Mouse (Mus musculus) 416B (cell line): ENCODE measurements around the gene Utp6.
"Not testable (repeated sequence)": the region's sequence is repeated elsewhere in the genome, so short reads cannot be mapped to it uniquely, and the experiment has no call there.

ENCODE experiments used
- DNase-seq: peaks from one replicate; pipeline ENCODE4 v3.0.0; 2011; ENCODE audit warnings: low read depth

Utp6 gene

DNA sequence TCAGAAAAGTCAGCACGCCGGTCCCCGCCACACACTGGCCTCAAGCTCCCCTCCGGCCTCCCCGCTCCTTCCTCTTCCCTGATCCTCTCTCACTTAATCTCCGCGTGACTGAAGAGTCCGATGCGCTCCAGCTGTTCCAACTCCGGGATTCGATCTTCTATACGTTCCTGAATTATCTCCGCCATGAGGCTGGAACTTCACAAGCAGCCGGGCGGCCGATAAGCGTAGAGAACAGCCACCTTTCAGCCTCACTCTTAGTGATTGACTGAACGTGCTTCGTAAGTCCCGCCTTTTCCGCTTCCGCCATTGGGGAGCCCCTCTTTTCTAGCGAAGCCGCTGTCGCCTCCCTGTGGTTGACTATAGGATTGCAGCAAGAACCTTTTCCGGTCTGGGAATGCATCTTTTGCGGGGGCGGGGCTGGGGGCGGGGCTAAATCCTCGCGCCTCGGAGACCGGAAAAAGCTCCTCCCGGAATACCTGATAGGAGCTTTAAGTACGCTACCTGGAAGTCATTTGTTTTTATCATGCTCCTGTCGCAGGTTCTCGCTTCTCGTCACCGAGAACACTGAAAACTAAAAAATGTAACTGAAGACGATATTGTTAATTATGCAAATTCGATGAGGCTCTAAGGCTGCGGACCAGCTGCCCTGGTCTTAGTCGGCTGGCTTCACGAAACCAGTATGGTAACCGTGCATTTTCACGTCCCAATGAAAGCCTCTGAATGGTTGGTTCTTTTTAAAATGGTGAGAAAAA is at the start of gene Utp6:
Utp6 (minus strand) TSS at position 266 of the 752 bp plus-strand sequence.
- peak; percentile 99 for DNase-seq

DNA sequence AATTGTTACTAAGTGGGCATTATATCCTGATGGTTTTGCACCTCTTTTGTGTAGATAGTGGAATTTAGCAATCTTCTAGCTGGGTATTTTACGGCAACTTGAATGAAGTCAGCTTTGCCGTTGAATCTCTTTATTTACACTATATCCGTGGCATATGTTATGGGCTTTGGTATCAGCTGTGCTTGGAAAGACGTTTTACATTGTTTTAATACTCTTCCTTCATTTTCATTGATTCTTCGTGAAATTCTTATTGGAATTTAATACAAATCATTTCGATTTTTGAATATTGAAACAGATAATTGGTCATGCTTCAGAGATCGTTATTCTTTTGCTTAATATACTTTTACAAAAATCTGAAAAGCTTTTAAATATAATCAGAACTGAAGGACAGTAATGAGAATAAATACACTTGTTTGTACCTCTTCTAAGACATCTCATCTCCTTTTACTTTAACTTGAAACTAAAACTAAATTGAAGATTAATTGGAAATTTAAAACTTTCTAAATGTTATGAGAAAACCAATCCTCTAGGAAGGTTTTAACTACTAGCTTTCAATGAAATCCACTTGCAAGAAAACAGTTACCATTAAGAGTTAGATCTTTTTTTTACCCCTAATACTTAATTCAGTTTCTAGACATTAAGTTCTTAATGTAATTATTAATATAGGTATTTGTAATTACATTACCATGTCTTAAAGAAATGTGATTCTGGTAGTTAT is 32.2 kb upstream of the Utp6 start:
- peak; percentile 29 for DNase-seq

GRCm38 (mm10) chr11:79993356-79994270 is 31.4 kb upstream of the Utp6 start:
- DNase-seq, result peak; percentile 56

DNA sequence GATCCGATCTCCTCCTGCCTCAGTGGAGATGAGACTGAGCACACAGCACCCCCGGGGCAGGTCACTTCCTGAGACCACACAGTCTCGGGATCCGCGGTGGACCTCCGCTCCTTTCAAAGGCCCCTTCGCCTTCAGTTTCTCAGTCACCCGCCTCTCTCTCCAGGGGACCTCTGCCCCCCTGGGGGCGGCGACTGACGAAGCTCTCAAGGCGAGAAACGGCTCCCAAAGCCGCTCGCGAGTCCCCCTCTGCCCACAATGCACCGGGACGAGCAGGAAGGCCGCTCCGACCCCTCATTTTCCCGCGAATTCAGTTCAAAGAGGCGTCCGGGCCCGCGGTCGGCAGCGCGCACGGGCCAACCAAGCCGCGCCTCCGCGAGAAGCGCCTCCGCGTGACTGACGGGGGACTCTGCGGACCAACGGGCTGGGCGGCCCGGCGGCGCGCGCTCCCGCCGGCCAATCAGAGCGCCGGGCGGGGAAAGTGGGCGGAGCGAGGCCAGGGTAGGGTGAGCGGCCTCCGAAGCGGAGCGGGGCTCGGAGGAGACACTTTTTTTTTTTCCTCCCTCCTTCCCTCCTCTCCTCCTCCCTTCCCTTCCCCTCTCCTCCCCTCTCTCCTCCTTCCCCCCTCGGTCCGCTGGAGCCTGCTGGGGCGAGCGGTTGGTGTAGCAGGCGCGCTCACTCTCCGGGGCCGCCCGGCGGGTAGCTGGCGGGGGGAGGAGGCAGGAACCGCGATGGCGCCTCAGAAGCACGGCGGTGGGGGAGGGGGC is 30.6 kb upstream of the Utp6 start, which contains the start of gene Suz12:
Suz12 (plus strand) TSS at position 515 of the 764 bp plus-strand sequence.
- peak; percentile 97 for DNase-seq

- no peak for DNase-seq
These were observed 29.9 kb upstream of the Utp6 start for GRCm38 (mm10) chr11:79992035-79992591.

GRCm38 (mm10) chr11:79991600-79991999 is 29.4 kb upstream of the Utp6 start:
- no peak for DNase-seq

- no peak for DNase-seq
These were observed 27.9 kb upstream of the Utp6 start for GRCm38 (mm10) chr11:79990120-79990519.

DNA sequence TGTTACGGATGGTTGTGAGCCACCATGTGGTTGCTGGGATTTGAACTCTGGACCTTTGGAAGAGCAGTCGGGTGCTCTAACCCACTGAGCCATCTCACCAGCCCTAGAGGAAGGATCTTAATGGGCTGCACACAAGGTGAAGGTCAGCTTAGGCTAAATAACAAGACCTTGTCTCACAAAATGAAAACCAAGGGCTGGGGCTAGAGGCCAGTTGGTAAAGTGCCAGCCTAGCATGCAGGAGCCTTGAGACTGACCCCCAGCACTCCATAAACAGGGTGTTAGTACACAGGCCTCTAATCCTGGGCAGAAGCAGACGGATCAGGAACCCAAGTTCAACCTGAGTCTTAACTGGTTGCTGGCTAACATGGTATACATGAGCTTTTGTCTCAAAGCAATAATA is 25.7 kb upstream of the Utp6 start:
- no peak for DNase-seq

GRCm38 (mm10) chr11:79986886-79987285 is 24.7 kb upstream of the Utp6 start:
- DNase-seq, result no peak

DNA sequence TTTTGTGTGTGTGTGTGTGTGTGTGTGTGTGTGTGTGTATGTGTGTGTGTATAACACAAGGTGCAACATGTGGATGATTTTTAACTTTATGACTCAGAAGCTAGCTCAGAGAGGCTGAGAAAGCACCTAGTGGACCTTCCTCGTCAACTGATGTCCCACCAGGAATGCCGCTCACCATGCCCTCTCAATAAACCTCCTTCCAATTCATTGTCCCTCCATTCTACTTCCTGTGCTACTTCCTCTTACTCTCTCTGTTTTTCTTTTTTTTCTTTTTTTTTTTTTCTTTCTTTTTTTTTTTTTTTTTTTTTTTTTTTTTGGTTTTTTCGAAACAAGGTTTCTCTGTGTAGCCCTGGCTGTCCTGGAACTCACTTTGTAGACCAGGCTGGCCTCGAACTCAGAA is 15.6 kb upstream of the Utp6 start:
- not testable (repeated sequence) for DNase-seq

DNA sequence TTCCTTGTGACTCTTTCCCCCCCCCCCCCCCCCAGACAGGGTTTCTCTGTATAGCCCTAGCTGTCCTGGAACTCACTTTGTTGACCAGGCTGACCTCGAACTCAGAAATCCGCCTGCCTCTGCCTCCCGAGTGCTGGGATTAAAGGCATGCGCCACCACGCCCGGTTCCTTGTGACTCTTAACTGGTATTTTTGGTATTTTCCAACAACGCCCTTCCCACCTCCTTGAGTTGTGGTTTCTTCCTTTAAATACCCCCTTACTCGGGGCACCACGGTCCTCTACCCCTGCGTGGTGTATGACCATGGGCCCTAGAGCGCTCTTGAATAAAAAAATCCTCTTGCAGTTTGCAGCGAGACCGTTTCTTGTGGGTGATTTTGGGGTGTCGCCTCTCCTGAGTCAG is 14.9 kb upstream of the Utp6 start:
- not testable (repeated sequence) for DNase-seq

- DNase-seq, result not testable (repeated sequence)
These were observed 14.5 kb upstream of the Utp6 start for GRCm38 (mm10) chr11:79976645-79977044.

DNA sequence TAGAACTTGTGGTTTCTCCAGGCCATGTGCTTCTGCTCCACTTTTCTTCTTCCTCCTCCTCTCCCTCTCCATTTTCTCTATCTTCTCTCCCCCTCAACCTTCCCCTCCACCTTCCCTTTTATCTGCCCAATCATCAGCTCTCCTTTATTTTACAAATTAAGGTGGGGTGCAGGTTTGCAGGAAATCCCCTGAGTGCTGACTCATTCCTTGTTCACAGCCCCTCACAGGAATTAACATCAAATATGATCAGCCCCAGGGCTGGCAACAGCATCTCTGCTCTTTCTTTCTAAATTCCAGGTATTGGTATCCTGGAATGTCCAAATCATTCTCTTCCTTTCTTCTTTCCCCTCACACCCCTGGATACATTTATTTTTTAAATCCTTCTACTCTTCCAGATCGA is 14.0 kb upstream of the Utp6 start:
- DNase-seq, result no peak

DNA sequence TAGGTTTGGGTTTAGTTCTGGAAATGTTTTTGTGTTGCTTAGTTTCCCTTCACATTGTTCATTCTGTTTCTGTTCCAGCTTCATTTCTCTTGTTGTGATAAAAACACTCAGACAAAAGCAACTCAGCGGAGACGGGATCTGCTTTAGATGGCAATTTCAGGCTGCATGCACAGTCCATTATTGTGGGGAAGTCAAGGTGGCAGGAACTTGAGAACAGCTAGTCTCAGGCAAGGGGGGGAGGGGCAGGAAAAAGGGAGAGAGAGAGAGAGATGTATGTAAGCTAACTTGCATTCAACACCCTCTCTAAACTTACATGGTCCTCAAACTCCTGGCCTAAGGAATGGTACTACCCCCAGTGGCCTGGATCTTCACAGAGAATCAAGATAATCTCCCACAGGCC is 13.2 kb upstream of the Utp6 start:
- DNase-seq, result no peak

DNA sequence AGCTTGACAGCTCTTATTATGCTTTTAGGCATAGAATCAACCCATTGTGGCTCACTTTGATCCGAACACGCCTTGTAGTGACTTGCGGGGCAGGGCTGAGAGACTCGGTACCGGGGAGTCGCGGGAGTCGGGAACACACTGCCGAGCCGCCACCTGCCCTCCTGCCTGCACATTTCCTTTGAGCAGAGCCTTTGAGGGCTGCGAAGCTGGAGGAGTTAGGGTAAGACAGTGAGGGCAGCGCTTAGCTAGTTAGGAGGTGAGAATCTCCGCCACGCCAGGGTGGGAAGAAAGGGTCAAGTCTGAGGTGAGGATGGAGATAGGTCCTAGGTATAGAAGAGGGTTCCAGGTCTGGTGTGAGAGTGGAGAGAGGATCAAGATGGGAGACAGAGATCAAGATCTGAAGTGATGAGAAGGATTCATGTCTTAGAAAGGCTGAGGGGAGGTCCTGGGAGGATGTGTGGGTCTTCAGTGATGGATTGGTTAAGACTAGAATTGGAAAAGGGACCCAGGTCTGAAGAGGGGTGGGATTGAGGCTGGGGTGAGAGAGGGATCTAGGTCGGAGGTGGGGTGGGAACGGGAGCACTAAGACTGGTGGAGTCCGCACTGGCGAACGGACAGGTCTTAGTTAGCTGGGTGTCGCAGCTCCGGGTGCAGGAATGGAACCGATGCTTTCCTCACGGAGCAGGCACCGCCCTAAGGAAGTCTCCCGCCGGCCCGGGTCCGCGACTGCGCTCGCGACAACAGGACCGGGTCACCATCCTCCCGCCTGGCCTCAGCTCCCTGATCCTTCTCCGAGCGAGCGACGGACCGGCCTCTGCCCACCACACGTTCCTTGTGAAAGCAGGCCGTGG is 11.7 kb upstream of the Utp6 start:
- no peak for DNase-seq

DNA sequence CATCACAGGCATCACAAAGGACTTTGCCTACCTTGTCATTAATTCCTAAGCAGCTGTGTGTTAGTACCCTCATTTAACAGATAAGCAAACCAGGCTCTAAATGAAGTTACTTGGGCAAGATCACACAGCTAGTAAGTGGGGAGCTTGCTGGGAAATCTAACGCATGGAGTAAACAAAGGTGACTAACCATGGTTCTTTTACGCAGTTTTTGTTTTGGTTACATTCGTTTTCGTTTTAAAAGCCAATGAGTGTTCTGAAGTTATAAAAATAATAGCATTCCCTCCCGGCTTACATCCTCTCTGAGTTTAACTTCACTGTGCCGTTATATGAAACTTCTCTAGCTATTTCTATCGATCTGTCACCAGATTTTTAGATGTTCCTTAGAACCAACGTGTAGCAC is 10.9 kb upstream of the Utp6 start:
- no peak for DNase-seq

DNA sequence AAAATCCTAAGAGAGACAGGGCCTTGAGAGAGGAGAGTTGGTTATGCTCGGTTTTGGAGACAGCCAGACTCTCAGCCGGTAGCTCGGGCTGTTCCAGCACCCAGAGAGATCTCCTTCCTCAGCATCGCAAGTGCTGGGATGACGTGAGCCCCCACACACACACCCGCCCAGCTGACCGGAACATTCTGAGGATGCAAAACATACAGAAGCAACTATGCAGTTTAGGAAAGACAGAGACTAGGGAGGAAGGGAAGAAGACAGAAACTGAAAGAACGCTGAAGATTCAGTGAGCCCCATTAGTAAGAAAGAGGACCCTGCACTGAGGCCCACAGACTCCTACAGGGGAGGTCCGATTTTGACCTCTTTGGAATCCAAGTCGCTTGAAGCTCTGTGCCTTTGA is 5.6 kb upstream of the Utp6 start:
- no peak for DNase-seq

- DNase-seq, result no peak
These were observed 3.7 kb upstream of the Utp6 start for GRCm38 (mm10) chr11:79965896-79966295.

DNA sequence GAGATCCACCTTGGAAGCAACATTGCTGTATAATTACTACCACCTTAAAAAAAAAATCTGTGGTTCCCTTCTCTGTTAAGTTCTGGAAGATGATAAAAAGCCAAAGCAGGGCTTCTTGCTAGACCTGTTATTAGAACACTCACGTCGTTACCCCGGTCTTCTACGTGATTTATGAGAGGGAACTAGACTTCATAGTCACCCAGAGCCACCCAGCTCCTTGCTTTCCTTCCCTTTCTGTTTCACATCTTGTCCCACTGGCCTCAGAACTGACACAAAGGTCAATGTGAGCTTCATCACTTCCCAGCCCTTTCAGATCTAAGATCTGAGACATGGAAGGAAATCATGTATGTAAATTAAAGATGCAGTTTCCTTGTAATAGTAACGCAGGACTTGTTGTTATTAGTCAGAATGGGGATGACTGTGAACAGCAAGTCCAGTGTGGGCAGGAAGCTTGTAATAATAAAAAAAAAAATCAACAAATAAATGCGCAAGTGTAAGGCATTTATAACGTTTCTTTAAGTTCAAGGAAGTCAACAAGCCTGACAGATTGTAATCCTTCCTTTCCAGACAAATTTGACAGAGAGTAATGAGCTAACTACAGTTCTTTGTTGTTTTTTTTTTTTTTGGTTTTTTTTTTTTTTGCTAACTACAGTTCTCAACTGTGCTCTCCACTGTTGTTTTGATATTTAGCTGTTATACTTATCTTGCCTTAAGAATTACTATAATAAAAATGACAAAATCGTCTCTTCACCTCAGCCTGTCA is 1.2 kb upstream of the Utp6 start:
- DNase-seq, result peak; percentile 63

DNA sequence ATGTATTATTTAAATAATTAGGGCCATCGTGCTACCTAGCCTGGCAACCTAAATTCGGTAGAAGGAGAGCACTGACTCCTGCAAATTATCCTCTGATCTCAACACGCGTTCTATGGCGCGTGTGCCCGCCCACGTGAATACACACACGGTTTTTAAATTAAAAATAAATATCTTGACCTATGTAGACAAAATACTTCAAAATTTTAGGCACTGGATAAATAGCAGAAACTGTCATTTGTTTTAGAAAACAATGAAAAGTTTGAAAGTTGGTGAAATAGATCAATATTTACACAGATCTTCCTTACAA is 640 bp upstream of the Utp6 start:
- DNase-seq, result no peak
